Mouse (Mus musculus): ENCODE results near the gene Disp2.

The Disp2 gene

DNA sequence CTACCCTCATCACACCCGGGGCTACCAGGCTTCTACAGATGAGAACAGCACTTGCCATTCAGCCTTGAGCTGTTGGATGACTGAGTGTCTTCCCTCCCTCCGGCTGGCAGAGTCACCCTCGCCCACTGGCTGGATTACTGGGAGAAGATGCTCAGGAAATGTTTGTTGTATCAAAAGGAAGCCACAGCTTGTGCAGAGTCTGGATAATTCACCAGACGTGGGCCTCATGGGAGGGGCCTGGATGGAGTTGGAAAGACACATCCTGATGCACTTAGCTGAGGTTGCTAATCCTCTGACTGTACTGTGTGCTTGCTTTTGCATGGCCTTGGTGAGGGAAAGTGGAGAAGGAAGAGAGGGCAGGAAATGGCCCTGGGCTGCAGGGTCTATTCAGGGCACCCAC lies 23.4 kb upstream of the Disp2 start:
- no peak for DNase-seq (ENCODE audit: low read depth in 2 of 2, low spot score in 2 of 2)

- peak; percentile 79 to 82 for DNase-seq (ENCODE audit: low read depth in 2 of 2, low spot score in 2 of 2)
Measured at GRCm38 (mm10) chr2:118759828-118760227, 19.7 kb upstream of the Disp2 start.

- DNase-seq (ENCODE audit: low read depth in 2 of 2, low spot score in 2 of 2): no peak
Measured at GRCm38 (mm10) chr2:118760311-118761025, 19.1 kb upstream of the Disp2 start.

GRCm38 (mm10) chr2:118761358-118761757 lies 18.2 kb upstream of the Disp2 start:
- no peak for DNase-seq (ENCODE audit: low read depth in 2 of 2, low spot score in 2 of 2)

GRCm38 (mm10) chr2:118761906-118762783 lies 17.4 kb upstream of the Disp2 start, which contains the start of gene Ccdc9b:
Gene Ccdc9b, minus strand, starts transcription at chr2:118762661.
- no peak for DNase-seq (ENCODE audit: low read depth in 2 of 2, low spot score in 2 of 2)

GRCm38 (mm10) chr2:118762784-118763148 lies 16.8 kb upstream of the Disp2 start:
- DNase-seq (ENCODE audit: low read depth in 2 of 2, low spot score in 2 of 2): no peak

DNA sequence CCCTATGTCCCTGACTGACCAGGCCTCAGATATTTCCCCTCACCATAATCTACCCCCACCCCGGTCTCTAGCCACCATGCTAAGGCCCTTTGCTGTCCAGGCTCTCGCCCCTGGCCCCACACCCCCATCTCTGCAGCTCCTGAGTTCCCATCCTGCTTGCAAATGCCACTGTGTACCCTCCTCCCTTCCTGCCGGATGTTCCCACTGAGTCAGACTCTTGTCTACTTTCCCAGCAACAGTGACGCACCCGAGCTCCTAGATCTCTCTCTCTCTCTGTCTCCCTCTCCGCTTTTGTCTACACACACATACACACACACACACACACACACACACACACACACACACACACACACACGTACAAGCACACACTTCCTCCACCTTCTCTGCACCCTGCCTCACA lies 16.1 kb upstream of the Disp2 start:
- DNase-seq (ENCODE audit: low read depth in 2 of 2, low spot score in 2 of 2): no peak

GRCm38 (mm10) chr2:118764094-118764831 lies 15.3 kb upstream of the Disp2 start:
- DNase-seq (ENCODE audit: low read depth in 2 of 2, low spot score in 2 of 2): peak in 1 of 2 experiments; percentile 39

DNA sequence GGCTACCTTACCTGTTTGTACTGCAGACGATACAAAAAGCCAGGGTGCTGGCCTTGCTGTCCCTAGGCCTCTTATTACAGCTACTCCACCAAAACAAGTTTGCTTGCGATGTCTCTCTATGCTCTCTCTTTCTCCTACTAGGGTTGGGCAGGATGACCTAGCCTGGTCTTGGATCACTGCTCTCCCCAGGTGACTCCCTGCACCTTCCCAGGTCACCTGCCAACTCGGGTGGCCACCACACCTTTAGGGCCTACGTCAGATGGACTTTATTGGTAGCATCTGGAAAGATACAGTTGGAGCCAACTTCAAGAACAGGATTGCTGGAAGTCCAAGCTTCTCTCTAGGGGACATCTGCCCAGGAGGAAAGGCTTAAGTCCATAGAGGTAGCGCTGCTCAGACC lies 14.6 kb upstream of the Disp2 start:
- no peak for DNase-seq (ENCODE audit: low read depth in 2 of 2, low spot score in 2 of 2)

DNA sequence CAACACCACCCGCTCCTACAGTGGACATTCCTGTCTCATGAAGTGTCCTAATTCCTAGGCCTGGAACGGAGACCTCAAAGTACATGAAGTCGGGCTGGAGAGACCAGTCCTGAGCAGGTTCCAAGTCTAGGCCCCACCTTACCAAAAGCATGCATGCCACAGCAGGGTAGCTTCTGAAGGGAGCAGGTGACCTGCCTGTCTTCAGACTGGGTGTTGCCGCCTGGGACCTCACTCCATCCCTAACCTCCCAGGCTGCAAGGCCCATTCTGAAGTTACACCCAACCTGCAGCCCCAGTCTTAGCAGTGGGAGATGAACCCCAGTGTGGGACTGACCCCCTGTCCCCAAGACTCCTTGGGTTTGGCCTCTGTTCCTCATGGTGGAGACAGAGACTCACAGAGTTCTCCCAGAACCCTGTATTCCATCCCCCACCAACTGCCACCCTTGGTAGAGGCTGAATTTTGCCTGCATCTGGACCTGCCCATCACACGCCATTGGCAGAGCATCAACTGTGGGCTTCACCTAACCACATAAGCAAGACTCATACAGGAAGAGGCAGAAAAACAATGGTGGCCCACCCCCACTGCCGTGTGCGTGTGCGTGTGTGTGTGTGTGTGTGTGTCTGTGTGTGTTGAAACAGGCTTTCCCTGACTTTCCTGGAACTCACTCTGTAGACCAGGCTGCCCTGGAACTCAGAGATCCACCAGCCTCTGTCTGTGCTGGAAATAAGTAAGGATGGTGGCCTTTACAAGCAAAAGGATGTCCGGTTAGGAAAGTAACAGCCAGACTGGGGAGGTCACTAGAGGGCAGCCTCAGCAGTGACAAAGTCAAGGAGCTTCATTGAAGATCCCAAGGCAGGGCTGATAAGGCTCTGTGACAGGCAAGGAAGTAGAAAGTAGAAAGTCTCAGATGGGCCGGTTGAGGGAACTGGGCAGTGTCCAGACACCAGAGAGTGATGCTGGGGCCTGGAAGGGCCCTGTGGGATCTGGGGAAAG lies 13.2 kb upstream of the Disp2 start:
- no peak for DNase-seq (ENCODE audit: low read depth in 2 of 2, low spot score in 2 of 2)

DNA sequence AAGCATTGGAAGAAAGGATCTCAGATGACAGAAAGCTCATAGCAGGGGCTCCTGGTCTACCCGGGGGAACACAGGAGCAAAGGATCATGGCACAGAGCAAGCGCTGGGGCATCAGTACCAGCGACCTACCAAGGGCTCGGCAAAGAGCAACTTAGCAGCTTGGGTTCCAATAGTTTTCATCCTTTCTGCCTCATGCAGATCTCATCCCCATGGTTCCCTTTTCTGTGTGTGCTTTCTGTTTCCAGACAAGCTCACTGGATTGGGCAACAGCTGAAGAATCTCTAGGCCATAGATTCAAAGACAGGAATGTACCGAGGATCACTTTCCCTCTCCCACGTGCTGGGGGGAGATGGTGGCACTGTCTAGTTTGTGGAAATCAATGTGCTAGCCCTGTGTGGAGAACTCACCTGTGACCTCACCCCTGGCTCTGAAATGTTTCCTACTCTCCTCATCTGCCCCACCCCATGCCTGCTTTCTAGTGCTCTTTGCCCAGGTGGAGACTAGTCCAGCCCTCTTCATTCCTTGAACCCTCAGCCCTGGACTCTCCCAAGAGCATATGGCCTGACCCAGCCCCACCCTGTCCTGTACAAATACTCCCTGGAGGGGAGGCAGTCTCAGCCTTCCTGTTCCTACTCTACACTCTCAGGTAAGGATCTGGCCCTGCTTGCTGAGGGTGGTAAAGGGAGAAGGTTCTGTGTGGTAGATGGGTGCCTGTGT lies 7.2 kb upstream of the Disp2 start, which contains the start of gene Phgr1:
Phgr1 (plus strand) TSS at position 612 of the 717 bp plus-strand sequence.
- DNase-seq (ENCODE audit: low read depth in 2 of 2, low spot score in 2 of 2): no peak

- DNase-seq (ENCODE audit: low read depth in 2 of 2, low spot score in 2 of 2): no peak
Measured at GRCm38 (mm10) chr2:118774536-118774935, 5.0 kb upstream of the Disp2 start.

DNA sequence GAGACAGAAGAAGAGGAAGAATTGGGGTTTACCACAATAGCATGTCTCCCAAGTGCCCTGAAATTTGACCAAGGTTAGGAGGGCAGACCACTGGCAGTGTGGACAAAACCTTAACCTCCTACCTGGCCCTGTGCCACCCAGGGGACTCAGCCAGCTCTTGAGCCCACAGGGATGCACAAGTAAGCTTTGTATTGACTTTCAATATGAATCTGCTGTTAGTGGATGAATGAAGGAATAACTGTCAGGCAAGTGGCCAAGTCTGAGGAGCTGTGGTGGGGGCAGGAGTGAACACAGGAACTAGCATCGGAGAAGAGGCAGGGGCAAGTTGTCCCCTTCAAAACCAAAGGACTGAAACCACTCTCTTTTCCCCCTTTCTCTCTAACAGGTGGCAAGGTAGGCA lies 4.1 kb upstream of the Disp2 start:
- DNase-seq (ENCODE audit: low read depth in 2 of 2, low spot score in 2 of 2): no peak

DNA sequence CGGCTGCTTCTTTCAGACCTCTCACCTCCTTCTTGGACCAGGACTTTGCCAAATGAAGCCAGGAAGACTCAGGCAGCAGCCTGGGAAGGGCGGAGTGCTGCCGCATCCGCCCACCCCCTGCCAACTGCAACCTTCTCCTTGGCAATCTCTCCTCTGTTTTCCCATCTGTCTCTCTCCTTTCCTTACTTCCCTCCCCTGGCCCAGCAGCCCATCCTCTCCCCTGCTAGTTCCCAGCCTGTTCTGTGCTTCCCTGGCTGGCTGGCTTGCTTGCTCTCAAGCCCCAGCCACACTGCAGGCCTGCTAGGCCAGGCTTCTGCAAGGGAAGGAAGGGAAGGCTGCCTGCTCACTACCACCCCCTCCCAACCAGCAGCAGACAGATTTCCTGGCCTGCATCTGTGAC lies 3.7 kb upstream of the Disp2 start:
- DNase-seq (ENCODE audit: low read depth in 2 of 2, low spot score in 2 of 2): no peak

- DNase-seq (ENCODE audit: low read depth in 2 of 2, low spot score in 2 of 2): no peak
Measured at GRCm38 (mm10) chr2:118776295-118776694, 3.2 kb upstream of the Disp2 start.

DNA sequence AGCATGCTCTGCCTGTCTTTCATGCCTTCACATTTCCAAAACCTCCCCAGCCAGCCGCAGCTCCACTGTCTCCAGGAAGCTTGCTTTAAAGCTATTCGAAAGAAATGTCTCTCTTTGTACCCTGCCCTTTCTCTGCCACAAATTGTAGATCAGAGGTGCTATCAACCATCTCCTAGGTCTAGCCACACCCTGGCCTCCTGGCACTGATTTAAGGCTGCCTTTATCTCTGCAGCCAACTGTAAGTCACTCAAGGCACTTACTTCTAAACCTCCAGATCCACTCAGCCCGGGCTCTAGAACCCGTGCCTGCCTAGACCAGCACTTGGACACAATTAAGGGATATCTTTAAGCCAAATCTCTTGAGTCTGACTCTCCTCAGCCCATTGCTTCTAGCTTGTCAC lies 1.1 kb upstream of the Disp2 start:
- no peak for DNase-seq (ENCODE audit: low read depth in 2 of 2, low spot score in 2 of 2)

- no peak for DNase-seq (ENCODE audit: low read depth in 2 of 2, low spot score in 2 of 2)
Measured at GRCm38 (mm10) chr2:118779065-118779464, 454 bp upstream of the Disp2 start.

- DNase-seq (ENCODE audit: low read depth in 2 of 2, low spot score in 2 of 2): no peak
Measured at GRCm38 (mm10) chr2:118781115-118781514, 1.6 kb downstream of the Disp2 start.

- DNase-seq (ENCODE audit: low read depth in 2 of 2, low spot score in 2 of 2): no peak
Measured at GRCm38 (mm10) chr2:118782303-118782702, 2.8 kb downstream of the Disp2 start.

GRCm38 (mm10) chr2:118783093-118783492 lies 3.6 kb downstream of the Disp2 start:
- no peak for DNase-seq (ENCODE audit: low read depth in 2 of 2, low spot score in 2 of 2)

All from CD8-positive naive resting alpha-beta T cell, adult 2 months (primary cell).